Mouse (Mus musculus) layer of hippocampus, postnatal 25 days (tissue): ENCODE data around the gene Slc7a14. TPM values are rescaled to one million over a fixed set of nuclear protein-coding genes. Genes with fewer than 3 reads are reported as not detected.

Experiments used
- DNase-seq, 2 experiments: peaks; one replicate each; pipeline ENCODE4 v3.0.0; 2022; ENCODE audit warnings: mixed read lengths in 2 of 2, low spot score in 1 of 2; ENCODE audit errors: extremely low spot score in 1 of 2
- total RNA-seq, 2 experiments: library from RNA; stranded (reverse); gene quantifications; 2 replicates each; pipeline ENCODE4 v1.2.3; 2021

Slc7a14 gene
- total RNA-seq, 2 experiments from 2014 or later: 77.9 to 90.2 TPM

- DNase-seq: no peak
Measured at GRCm38 (mm10) chr3:31212205-31213038, 97.8 kb downstream of the Slc7a14 start.

GRCm38 (mm10) chr3:31209001-31209400 lies 101.2 kb downstream of the Slc7a14 start:
- peak in 1 of 2 experiments; percentile 35 for DNase-seq

GRCm38 (mm10) chr3:31208458-31208994 lies 101.7 kb downstream of the Slc7a14 start:
- no peak for DNase-seq

- no peak for DNase-seq
Measured at GRCm38 (mm10) chr3:31208046-31208445, 102.1 kb downstream of the Slc7a14 start.

- DNase-seq: no peak
Measured at GRCm38 (mm10) chr3:31205167-31205566, 105.0 kb downstream of the Slc7a14 start.

- no peak for DNase-seq
Measured at GRCm38 (mm10) chr3:31203947-31204346, 106.2 kb downstream of the Slc7a14 start.

GRCm38 (mm10) chr3:31199162-31199877 lies 110.9 kb downstream of the Slc7a14 start:
- no peak for DNase-seq

GRCm38 (mm10) chr3:31191402-31191801 lies 118.8 kb downstream of the Slc7a14 start:
- no peak for DNase-seq

- no peak for DNase-seq
Measured at GRCm38 (mm10) chr3:31190342-31190741, 119.8 kb downstream of the Slc7a14 start.

GRCm38 (mm10) chr3:31166365-31166871 lies 143.8 kb downstream of the Slc7a14 start:
- no peak for DNase-seq

- DNase-seq: no peak
Measured at GRCm38 (mm10) chr3:31165803-31166202, 144.4 kb downstream of the Slc7a14 start.

- DNase-seq: no peak
Measured at GRCm38 (mm10) chr3:31162860-31163259, 147.3 kb downstream of the Slc7a14 start.

- DNase-seq: no peak
Measured at GRCm38 (mm10) chr3:31161336-31161735, 148.8 kb downstream of the Slc7a14 start.

- DNase-seq: no peak
Measured at GRCm38 (mm10) chr3:31160046-31160445, 150.1 kb downstream of the Slc7a14 start.

- no peak for DNase-seq
Measured at GRCm38 (mm10) chr3:31157776-31158175, 152.4 kb downstream of the Slc7a14 start.

GRCm38 (mm10) chr3:31156126-31156525 lies 154.1 kb downstream of the Slc7a14 start:
- no peak for DNase-seq

Other genes starting within 250 kb of the Slc7a14 start
- 10 to 100 TPM; 67.6 to 70.0 TPM for gene Skil, start 215.3 kb downstream of the Slc7a14 start, total RNA-seq
- 100 to 1,000 TPM; 273 to 334 TPM for gene Cldn11, start 160.5 kb downstream of the Slc7a14 start, total RNA-seq